Mouse (Mus musculus) kidney, embryonic 16.5 days (tissue): Measurements from ENCODE around the gene Fpr-rs6. TPM values are rescaled to one million over a fixed set of nuclear protein-coding genes. Genes with fewer than 3 reads are reported as not detected.

ENCODE experiments used
- ATAC-seq: fragments of 200-750 bp; cut with Nextera tagmentation; 2 replicates; pipeline ENCODE4 v1.8.0; 2017; ENCODE audit warnings: moderate TSS enrichment; ENCODE audit not compliant: low FRiP score, low TSS enrichment
- H3K27ac ChIP-seq: fragments of 300-500 bp; sonication (generic); 2 replicates; pipeline ENCODE4 v1.5.1; 2014; ENCODE audit warnings: low read length
- H3K27me3 ChIP-seq: fragments of 300-500 bp; sonication (generic); 2 replicates; pipeline ENCODE4 v1.6.1; 2014; ENCODE audit warnings: low read length, control low read depth, mixed read lengths; ENCODE audit not compliant: insufficient read depth
- H3K36me3 ChIP-seq: fragments of 300-500 bp; sonication (generic); 2 replicates; pipeline ENCODE4 v1.6.1; 2014; ENCODE audit warnings: low read length, control low read depth, mixed read lengths; ENCODE audit not compliant: insufficient read depth
- H3K4me1 ChIP-seq: fragments of 300-500 bp; sonication (generic); 2 replicates; pipeline ENCODE4 v1.6.1; 2014; ENCODE audit warnings: low read length, control low read depth, mixed read lengths; ENCODE audit not compliant: insufficient read depth
- H3K4me2 ChIP-seq: fragments of 300-500 bp; sonication (generic); replicated peaks from 2 replicates; pipeline ENCODE4 v1.6.1; 2014; ENCODE audit warnings: low read depth, low read length
- H3K4me3 ChIP-seq: fragments of 300-500 bp; sonication (generic); 2 replicates; pipeline ENCODE4 v1.5.1; 2014; ENCODE audit warnings: mild to moderate bottlenecking, low read length
- H3K9ac ChIP-seq: fragments of 300-500 bp; sonication (generic); replicated peaks from 2 replicates; pipeline ENCODE4 v1.6.1; 2014; ENCODE audit warnings: low read length
- H3K9me3 ChIP-seq: fragments of 300-500 bp; sonication (generic); 2 replicates; pipeline ENCODE4 v1.6.1; 2016; ENCODE audit warnings: low read length, control low read depth
- polyA plus RNA-seq: library from polyadenylated mRNA; unstranded; fragments of >200 nt; fragmentation: Nextera tagmentation; extraction: Ambion mirVana; gene quantifications from 2 replicates; pipeline ENCODE4 v1.2.1, GENCODE M21; 2015

Gene Fpr-rs6
- polyA plus RNA-seq = not detected in 2 replicates

- no peak within 1 kb of the TSS for H3K4me2 ChIP-seq
- no peaks in the 10 kb centered on the region for H3K27me3 ChIP-seq
- no peak within 1 kb of the TSS for H3K4me3 ChIP-seq
- no peaks in the 10 kb centered on the region for H3K4me1 ChIP-seq
- ATAC-seq = no peak
- no peak within 1 kb of the TSS for H3K27ac ChIP-seq
- peaks cover 7% of the 10 kb centered on the region; the same call in 1 of the 2 replicates for H3K9me3 ChIP-seq
- H3K9ac ChIP-seq = no peak within 1 kb of the TSS
- H3K36me3 ChIP-seq = no peaks in the 10 kb centered on the region
Observed at GRCm38 (mm10) chr17:20182997-20183396, at the start of gene Fpr-rs6. TSS of gene Fpr-rs6 (minus strand) at chr17:20183097.

Other genes starting within 250 kb of the Fpr-rs6 start
- gene Vmn2r104, start 134.8 kb downstream of the Fpr-rs6 start, polyA plus RNA-seq = not detected in 2 replicates
- not detected in 2 replicates for gene Fpr-rs7, start 68.9 kb downstream of the Fpr-rs6 start, polyA plus RNA-seq
- not detected in 2 replicates for gene Vmn2r105, start 52.0 kb upstream of the Fpr-rs6 start, polyA plus RNA-seq
- gene Vmn2r106, start 102.5 kb upstream of the Fpr-rs6 start, polyA plus RNA-seq = not detected in 2 replicates
- gene Vmn2r107, start 162.1 kb upstream of the Fpr-rs6 start, polyA plus RNA-seq = not detected in 2 replicates
- gene Vmn1r224, start 231.0 kb upstream of the Fpr-rs6 start, polyA plus RNA-seq = not detected in 2 replicates